Mouse (Mus musculus) MEL (cell line): ENCODE measurements around the gene Ipo7. TPM values are rescaled to one million over a fixed set of nuclear protein-coding genes. Genes with fewer than 3 reads are reported as not detected.
A peak's percentile ranks its signal among the peaks of the same experiment; 100 is the strongest.

Source experiments
- DNase-seq: peaks from one replicate; pipeline ENCODE4 v3.0.0; 2011; ENCODE audit warnings: low read depth, low spot score
- H3K27ac ChIP-seq: 2 replicates; pipeline ENCODE4 v1.5.1; 2012; ENCODE audit warnings: low read depth, mild to moderate bottlenecking, control low read depth, low read length, moderate library complexity; ENCODE audit not compliant: control insufficient read depth
- H3K27me3 ChIP-seq, 2 experiments: fragments of 150-350 bp in 1 of 2; sonication (generic) in 1 of 2; 2 replicates each; pipeline ENCODE4 v1.6.1; 2012; ENCODE audit warnings: low read length in 2 of 2, mild to moderate bottlenecking in 2 of 2, improper control_type of control experiment in 1 of 2, moderate library complexity in 1 of 2; ENCODE audit not compliant: insufficient read depth in 2 of 2, control insufficient read depth in 1 of 2
- H3K36me3 ChIP-seq, 2 experiments: 2 replicates each; pipeline ENCODE4 v1.6.1; 2012 to 2014; ENCODE audit warnings: low read length in 2 of 2, improper control_type of control experiment in 1 of 2, inconsistent platforms in 1 of 2, mild to moderate bottlenecking in 1 of 2; ENCODE audit not compliant: insufficient read depth in 2 of 2, control insufficient read depth in 1 of 2
- H3K4me1 ChIP-seq, 2 experiments: fragments of 150-350 bp in 1 of 2; sonication (generic) in 1 of 2; 2 replicates each; pipeline ENCODE4 v1.6.1; 2012; ENCODE audit warnings: low read length in 2 of 2, improper control_type of control experiment in 1 of 2, mild to moderate bottlenecking in 1 of 2; ENCODE audit not compliant: insufficient read depth in 2 of 2, control insufficient read depth in 1 of 2
- H3K4me3 ChIP-seq, 2 experiments: fragments of 150-350 bp in 1 of 2; sonication (generic) in 1 of 2; 2 replicates each; pipeline ENCODE4 v1.5.1; 2012; ENCODE audit warnings: low read depth in 2 of 2, low read length in 2 of 2, mild to moderate bottlenecking in 2 of 2, moderate library complexity in 2 of 2, control low read depth in 1 of 2, improper control_type of control experiment in 1 of 2; ENCODE audit not compliant: control insufficient read depth in 1 of 2, insufficient read depth in 1 of 2
- H3K79me2 ChIP-seq: 2 replicates; pipeline ENCODE4 v1.6.1; 2012; ENCODE audit warnings: mild to moderate bottlenecking, low read length, moderate library complexity; ENCODE audit not compliant: control insufficient read depth, poor library complexity, insufficient read depth
- H3K9ac ChIP-seq: 2 replicates; pipeline ENCODE4 v1.6.1; 2012; ENCODE audit warnings: low read depth, mild to moderate bottlenecking, control low read depth, low read length, moderate library complexity; ENCODE audit not compliant: control insufficient read depth, poor library complexity, severe bottlenecking
- H3K9me3 ChIP-seq: fragments of 150-350 bp; sonication (generic); replicated peaks from 2 replicates; pipeline ENCODE4 v1.6.1; 2012; ENCODE audit warnings: mild to moderate bottlenecking, low read length, improper control_type of control experiment, moderate library complexity; ENCODE audit not compliant: insufficient read depth
- BHLHE40 ChIP-seq: IDR thresholded peaks from 2 replicates; pipeline ENCODE4 v1.6.1; 2012; ENCODE audit warnings: low read depth, mild to moderate bottlenecking, inconsistent platforms, low read length, improper control_type of control experiment, borderline replicate concordance
- CHD1 ChIP-seq: IDR thresholded peaks from 2 replicates; pipeline ENCODE4 v1.6.1; 2012; ENCODE audit warnings: low read depth, mild to moderate bottlenecking, inconsistent platforms, low read length, improper control_type of control experiment
- CHD2 ChIP-seq: IDR thresholded peaks from 2 replicates; pipeline ENCODE4 v1.6.1; 2011; ENCODE audit warnings: low read length, improper control_type of control experiment
- CTCF ChIP-seq, 3 experiments: IDR thresholded peaks in 2 of 3; conservative IDR thresholded peaks in 1 of 3; 2 replicates each; pipeline ENCODE4 v1.5.1; 2011 to 2012; ENCODE audit warnings: low read length in 3 of 3, low read depth in 2 of 3, mild to moderate bottlenecking in 2 of 3, improper control_type of control experiment in 1 of 3, inconsistent platforms in 1 of 3, mixed read lengths in 1 of 3, moderate library complexity in 1 of 3; ENCODE audit not compliant: control insufficient read depth in 1 of 3, insufficient read depth in 1 of 3, poor library complexity in 1 of 3, severe bottlenecking in 1 of 3
- E2F4 ChIP-seq: IDR thresholded peaks from 2 replicates; pipeline ENCODE4 v1.6.1; 2011; ENCODE audit warnings: low read depth, low read length, improper control_type of control experiment, borderline replicate concordance
- EP300 ChIP-seq, 2 experiments: IDR thresholded peaks; 2 replicates each; pipeline ENCODE4 v1.6.1; 2011; ENCODE audit warnings: improper control_type of control experiment in 2 of 2, low read length in 2 of 2, low read depth in 1 of 2, mild to moderate bottlenecking in 1 of 2
- ETS1 ChIP-seq: IDR thresholded peaks from 2 replicates; pipeline ENCODE4 v1.6.1; 2012; ENCODE audit warnings: low read depth, mild to moderate bottlenecking, inconsistent platforms, low read length, improper control_type of control experiment, moderate library complexity
- GATA1 ChIP-seq: IDR thresholded peaks from 2 replicates; pipeline ENCODE4 v1.6.1; 2011; ENCODE audit warnings: low read depth, low read length, improper control_type of control experiment
- HCFC1 ChIP-seq: IDR thresholded peaks from 2 replicates; pipeline ENCODE4 v1.6.1; 2012; ENCODE audit warnings: low read depth, mild to moderate bottlenecking, inconsistent platforms, low read length, improper control_type of control experiment, moderate library complexity
- KAT2A ChIP-seq: conservative IDR thresholded peaks from 2 replicates; pipeline ENCODE4 v1.6.1; 2012; ENCODE audit warnings: low read depth, low read length, improper control_type of control experiment, inconsistent platforms
- MAFK ChIP-seq: IDR thresholded peaks from 2 replicates; pipeline ENCODE4 v1.6.1; 2011; ENCODE audit warnings: low read depth, mild to moderate bottlenecking, low read length, improper control_type of control experiment, borderline replicate concordance
- MAX ChIP-seq: IDR thresholded peaks from 2 replicates; pipeline ENCODE4 v1.6.1; 2011; ENCODE audit warnings: low read length, improper control_type of control experiment
- MAZ ChIP-seq: IDR thresholded peaks from 2 replicates; pipeline ENCODE4 v1.6.1; 2012; ENCODE audit warnings: low read depth, mild to moderate bottlenecking, inconsistent platforms, low read length, improper control_type of control experiment
- MEF2A ChIP-seq: IDR thresholded peaks from 2 replicates; pipeline ENCODE4 v1.6.1; 2014; ENCODE audit warnings: low read depth, mild to moderate bottlenecking, inconsistent platforms, low read length, improper control_type of control experiment; ENCODE audit not compliant: poor library complexity, insufficient replicate concordance, severe bottlenecking; ENCODE audit errors: extremely low read depth
- MXI1 ChIP-seq: IDR thresholded peaks from 2 replicates; pipeline ENCODE4 v1.6.1; 2011; ENCODE audit warnings: mild to moderate bottlenecking, low read depth, low read length, improper control_type of control experiment
- MYB ChIP-seq: IDR thresholded peaks from 2 replicates; pipeline ENCODE4 v1.6.1; 2011; ENCODE audit warnings: mild to moderate bottlenecking, low read depth, low read length, improper control_type of control experiment
- MYC ChIP-seq: IDR thresholded peaks from 2 replicates; pipeline ENCODE4 v1.6.1; 2011; ENCODE audit warnings: low read depth, mild to moderate bottlenecking, low read length, improper control_type of control experiment, moderate library complexity
- NELFE ChIP-seq: IDR thresholded peaks from 2 replicates; pipeline ENCODE4 v1.6.1; 2011; ENCODE audit warnings: low read depth, low read length, improper control_type of control experiment
- NRF1 ChIP-seq: IDR thresholded peaks from 2 replicates; pipeline ENCODE4 v1.6.1; 2014; ENCODE audit warnings: low read depth, mild to moderate bottlenecking, inconsistent platforms, low read length, improper control_type of control experiment, moderate library complexity; ENCODE audit not compliant: poor library complexity, insufficient read depth, severe bottlenecking
- POLR2A ChIP-seq, 2 experiments: IDR thresholded peaks; 2 replicates each; pipeline ENCODE4 v1.6.1; 2011 to 2012; ENCODE audit warnings: low read length in 2 of 2, mild to moderate bottlenecking in 2 of 2, control low read depth in 1 of 2, improper control_type of control experiment in 1 of 2, low read depth in 1 of 2, moderate library complexity in 1 of 2; ENCODE audit not compliant: control insufficient read depth in 1 of 2, insufficient read depth in 1 of 2, poor library complexity in 1 of 2
- POLR2AphosphoS5 ChIP-seq: IDR thresholded peaks from 2 replicates; pipeline ENCODE4 v1.6.1; 2012; ENCODE audit warnings: low read depth, borderline replicate concordance, mild to moderate bottlenecking, inconsistent platforms, low read length, moderate library complexity, mixed read lengths
- RAD21 ChIP-seq: IDR thresholded peaks from 2 replicates; pipeline ENCODE4 v1.6.1; 2011; ENCODE audit warnings: mild to moderate bottlenecking, low read depth, low read length, improper control_type of control experiment
- RCOR1 ChIP-seq: IDR thresholded peaks from 2 replicates; pipeline ENCODE4 v1.6.1; 2012; ENCODE audit warnings: low read depth, mild to moderate bottlenecking, inconsistent platforms, low read length, improper control_type of control experiment
- SIN3A ChIP-seq: IDR thresholded peaks from 2 replicates; pipeline ENCODE4 v1.6.1; 2012; ENCODE audit warnings: low read length, improper control_type of control experiment, inconsistent platforms
- TAL1 ChIP-seq: IDR thresholded peaks from 2 replicates; pipeline ENCODE4 v1.6.1; 2012; ENCODE audit warnings: mild to moderate bottlenecking, inconsistent platforms, low read length, moderate library complexity, mixed read lengths
- TBP ChIP-seq: IDR thresholded peaks from 2 replicates; pipeline ENCODE4 v1.8.0; 2011; ENCODE audit warnings: low read depth, low read length, improper control_type of control experiment
- TCF12 ChIP-seq: IDR thresholded peaks from 2 replicates; pipeline ENCODE4 v1.6.1; 2014; ENCODE audit warnings: low read depth, mild to moderate bottlenecking, inconsistent platforms, low read length, improper control_type of control experiment, moderate library complexity
- UBTF ChIP-seq: IDR thresholded peaks from 2 replicates; pipeline ENCODE4 v1.6.1; 2012; ENCODE audit warnings: low read depth, mild to moderate bottlenecking, inconsistent platforms, low read length, improper control_type of control experiment, moderate library complexity, borderline replicate concordance; ENCODE audit not compliant: insufficient read depth
- USF2 ChIP-seq, 2 experiments: IDR thresholded peaks; 2 replicates each; pipeline ENCODE4 v1.6.1; 2011 to 2012; ENCODE audit warnings: improper control_type of control experiment in 2 of 2, low read length in 2 of 2, borderline replicate concordance in 1 of 2, inconsistent platforms in 1 of 2, low read depth in 1 of 2, mild to moderate bottlenecking in 1 of 2; ENCODE audit not compliant: insufficient read depth in 1 of 2
- ZKSCAN1 ChIP-seq: IDR thresholded peaks from 2 replicates; pipeline ENCODE4 v1.6.1; 2012; ENCODE audit warnings: low read depth, mild to moderate bottlenecking, inconsistent platforms, low read length, improper control_type of control experiment, moderate library complexity
- ZMIZ1 ChIP-seq: IDR thresholded peaks from 2 replicates; pipeline ENCODE4 v1.6.1; 2012; ENCODE audit warnings: low read depth, mild to moderate bottlenecking, inconsistent platforms, low read length, improper control_type of control experiment, moderate library complexity
- ZNF384 ChIP-seq: IDR thresholded peaks from 2 replicates; pipeline ENCODE4 v1.6.1; 2012; ENCODE audit warnings: low read depth, mild to moderate bottlenecking, inconsistent platforms, low read length, improper control_type of control experiment
- polyA plus RNA-seq, 2 experiments: library from polyadenylated mRNA; stranded (reverse) in 1 of 2; unstranded in 1 of 2; fragments of >175 nt in 1 of 2; fragments of >200 nt in 1 of 2; gene quantifications; 2 replicates each; pipeline versions ENCODE4 v1.2.1 to v1.2.4; 2012; ENCODE audit warnings: low replicate concordance in 2 of 2, low read depth in 1 of 2; ENCODE audit not compliant: insufficient read length in 2 of 2, insufficient read depth in 1 of 2, missing spikeins in 1 of 2
- total RNA-seq: library from RNA; depleted of rRNA; stranded (reverse); fragments of 300-350 nt; gene quantifications from 2 replicates; pipeline ENCODE4 v1.2.3, GENCODE M21; 2012

The Ipo7 gene
- total and polyA plus RNA-seq, 3 experiments = 111 to 172 (median 145) TPM

GRCm38 (mm10) chr7:110060669-110061198 is 42.7 kb downstream of the Ipo7 start (continued):
- TF ChIP-seq CHD1 = peak; percentile 98
- 0 out of 2 replicates have a peak, but pooled peaks have one; percentile 13 for TF ChIP-seq RCOR1
- TF ChIP-seq POLR2A (IDR thresholded peaks at IDR 0.05; ENCODE audit: control insufficient read depth in 1 of 2, insufficient read depth in 1 of 2, low read depth in 1 of 2, low read length in 2 of 2, poor library complexity in 1 of 2) = peak in 1 of 2 experiments; percentile 44; a peak in 1 of 4 replicates

GRCm38 (mm10) chr7:110061199-110061751 is 43.2 kb downstream of the Ipo7 start, which contains the start of gene Zfp143:
Gene Zfp143, plus strand, starts transcription at chr7:110061217.
- H3K4me3 ChIP-seq = peak within 1 kb of the TSS; percentile 79 to 90
- peak within 1 kb of the TSS; percentile 97 for H3K9ac ChIP-seq
- DNase-seq = peak; percentile 100
- H3K36me3 ChIP-seq = peaks cover 9 to 27% of the 10 kb centered on the region in 2 experiments
- H3K27me3 ChIP-seq = no peaks in the 10 kb centered on the region
- peaks cover 24% of the 10 kb centered on the region for H3K79me2 ChIP-seq
- peaks cover 0 to 14% of the 10 kb centered on the region in 2 experiments; a peak in 2 of 4 replicates for H3K4me1 ChIP-seq
- H3K9me3 ChIP-seq = no peaks in the 10 kb centered on the region
- peak within 1 kb of the TSS; percentile 96 for H3K27ac ChIP-seq
- TF ChIP-seq NRF1 (no peak), MYB (no peak), UBTF (0 out of 2 replicates have a peak, but pooled peaks have one; percentile 0), RAD21 (no peak), MAFK (no peak), USF2 (IDR thresholded peaks at IDR 0.05; ENCODE audit: borderline replicate concordance in 1 of 2, insufficient read depth in 1 of 2, low read depth in 1 of 2, low read length in 2 of 2) (no peak), MXI1 (peak; percentile 16; the same call in 1 of the 2 replicates), RCOR1 (no peak), HCFC1 (peak; percentile 86), TCF12 (peak; percentile 41; the same call in 1 of the 2 replicates), E2F4 (0 out of 2 replicates have a peak, but pooled peaks have one; percentile 6), MAZ (peak; percentile 73), MAX (peak; percentile 8; the same call in 1 of the 2 replicates), CHD2 (peak; percentile 72), CTCF (IDR thresholded peaks at IDR 0.05 in 2 of 3, conservative IDR thresholded peaks at IDR 0.05 in 1 of 3; ENCODE audit: control insufficient read depth in 1 of 3, insufficient read depth in 1 of 3, low read depth in 2 of 3, low read length in 3 of 3, poor library complexity in 1 of 3, severe bottlenecking in 1 of 3) (0 out of 6 replicates have a peak, but pooled peaks of 1 of the 3 experiments have one; percentile 2), ZKSCAN1 (no peak), SIN3A (no peak), CHD1 (0 out of 2 replicates have a peak, but pooled peaks have one; percentile 69), GATA1 (no peak), ZNF384 (no peak), EP300 (IDR thresholded peaks at IDR 0.05; ENCODE audit: low read depth in 1 of 2, low read length in 2 of 2) (no peak), BHLHE40 (no peak), MEF2A (no peak), POLR2AphosphoS5 (no peak), KAT2A (peak; percentile 69), ETS1 (0 out of 2 replicates have a peak, but pooled peaks have one; percentile 31), NELFE (no peak; the same call in 1 of the 2 replicates), TBP (no peak), TAL1 (no peak), ZMIZ1 (no peak), MYC (no peak), POLR2A (IDR thresholded peaks at IDR 0.05; ENCODE audit: control insufficient read depth in 1 of 2, insufficient read depth in 1 of 2, low read depth in 1 of 2, low read length in 2 of 2, poor library complexity in 1 of 2) (peak in 1 of 2 experiments; percentile 69; a peak in 2 of 4 replicates)
